Mouse (Mus musculus) hindbrain, embryonic 10.5 days (tissue): ENCODE results near the gene Zswim3. TPM values are rescaled to one million over a fixed set of nuclear protein-coding genes. Genes with fewer than 3 reads are reported as not detected.
A peak's percentile ranks its signal among the peaks of the same experiment; 100 is the strongest.

Experiments
- DNase-seq: peaks from one replicate; pipeline ENCODE4 v3.0.0-alpha.2; 2017; ENCODE audit warnings: low spot score
- H3K27ac ChIP-seq: fragments of 300-500 bp; sonication (generic); 2 replicates; pipeline ENCODE4 v1.5.1; 2016; ENCODE audit warnings: mild to moderate bottlenecking, moderate library complexity
- H3K27me3 ChIP-seq: fragments of 300-500 bp; sonication (generic); 2 replicates; pipeline ENCODE4 v1.6.1; 2016; ENCODE audit warnings: mild to moderate bottlenecking; ENCODE audit not compliant: poor library complexity, insufficient read depth, severe bottlenecking
- H3K36me3 ChIP-seq: fragments of 300-500 bp; sonication (generic); 2 replicates; pipeline ENCODE4 v1.6.1; 2016; ENCODE audit warnings: mild to moderate bottlenecking, moderate library complexity
- H3K4me1 ChIP-seq: fragments of 300-500 bp; sonication (generic); replicated peaks from 2 replicates; pipeline ENCODE4 v1.6.1; 2016; ENCODE audit warnings: mild to moderate bottlenecking
- H3K4me3 ChIP-seq: fragments of 300-500 bp; sonication (generic); 2 replicates; pipeline ENCODE4 v1.5.1; 2016; ENCODE audit warnings: mild to moderate bottlenecking, moderate library complexity
- H3K9me3 ChIP-seq: fragments of 300-500 bp; sonication (generic); 2 replicates; pipeline ENCODE4 v1.6.1; 2016; ENCODE audit warnings: mild to moderate bottlenecking, moderate library complexity
- WGBS: fragments of 180-500 bp; shearing (Covaris S2); methylation state at CpG from one replicate; pipeline ENCODE4 v1.1.7; 2016; 5-methylcytosine and 5-hydroxymethylcytosine counted together
- polyA plus RNA-seq: library from polyadenylated mRNA; unstranded; fragments of >200 nt; fragmentation: Nextera tagmentation; extraction: Ambion mirVana; gene quantifications from 2 replicates; pipeline ENCODE4 v1.2.1, GENCODE M21; 2016

Zswim3 gene
- polyA plus RNA-seq, 1 experiment from 2014 or later = 12.4 TPM

- WGBS = 3% methylated on average over 10 of the region's 10 CpGs
- Histone ChIP-seq H3K27ac (peak overlapping the region; percentile 89), H3K36me3 (peaks cover 58% of the 10 kb centered on the region), H3K4me3 (peak overlapping the region; percentile 78), H3K4me1 (peaks cover 22% of the 10 kb centered on the region), H3K27me3 (no peaks in the 10 kb centered on the region), H3K9me3 (no peaks in the 10 kb centered on the region)
- DNase-seq = no peak
Observed at GRCm38 (mm10) chr2:164823181-164823585, 18.3 kb downstream of the Zswim3 start.

GRCm38 (mm10) chr2:164823969-164824368, 19.1 kb downstream of the Zswim3 start:
- H3K27me3 ChIP-seq = no peaks in the 10 kb centered on the region
- no peak for DNase-seq
- H3K4me1 ChIP-seq = peaks cover 22% of the 10 kb centered on the region
- 98% methylated on average over 4 of the region's 4 CpGs for WGBS
- no peaks in the 10 kb centered on the region for H3K9me3 ChIP-seq
- peaks cover 66% of the 10 kb centered on the region for H3K36me3 ChIP-seq
- peak overlapping the region; percentile 78 for H3K4me3 ChIP-seq
- H3K27ac ChIP-seq = no peak overlapping the region

- Histone ChIP-seq H3K36me3 (peaks cover 60% of the 10 kb centered on the region), H3K9me3 (no peaks in the 10 kb centered on the region)
- 94% methylated on average over 17 of the region's 17 CpGs for WGBS
Observed at GRCm38 (mm10) chr2:164825521-164825920, 20.6 kb downstream of the Zswim3 start.

GRCm38 (mm10) chr2:164827146-164827850, 22.4 kb downstream of the Zswim3 start:
- H3K36me3 ChIP-seq = peaks cover 48% of the 10 kb centered on the region
- no peaks in the 10 kb centered on the region for H3K9me3 ChIP-seq
- DNase-seq = no peak
- H3K27me3 ChIP-seq = no peaks in the 10 kb centered on the region
- 90% methylated on average over 16 of the region's 16 CpGs for WGBS
- peaks cover 18% of the 10 kb centered on the region for H3K4me1 ChIP-seq
- no peak overlapping the region for H3K27ac ChIP-seq
- no peak overlapping the region for H3K4me3 ChIP-seq

More at GRCm38 (mm10) chr2:164825521-164825920, 20.6 kb downstream of the Zswim3 start:
- Histone ChIP-seq H3K27me3 (no peaks in the 10 kb centered on the region), H3K4me1 (peaks cover 22% of the 10 kb centered on the region), H3K27ac (no peak overlapping the region), H3K4me3 (no peak overlapping the region)
- no peak for DNase-seq

- Histone ChIP-seq H3K27ac (no peak within 1 kb of the TSS), H3K4me1 (peaks cover 21% of the 10 kb centered on the region), H3K4me3 (no peak within 1 kb of the TSS), H3K36me3 (peaks cover 48% of the 10 kb centered on the region), H3K27me3 (no peaks in the 10 kb centered on the region), H3K9me3 (no peaks in the 10 kb centered on the region)
- DNase-seq = no peak
- WGBS = 85% methylated on average over 6 of the region's 6 CpGs
Observed at GRCm38 (mm10) chr2:164828437-164828836, 23.5 kb downstream of the Zswim3 start, which contains the start of gene Spata25. Spata25 (minus strand) TSS chr2:164828537.

- DNase-seq = no peak
- Histone ChIP-seq H3K36me3 (peaks cover 48% of the 10 kb centered on the region), H3K4me1 (peaks cover 18% of the 10 kb centered on the region), H3K27ac (no peak overlapping the region), H3K9me3 (no peaks in the 10 kb centered on the region), H3K27me3 (no peaks in the 10 kb centered on the region), H3K4me3 (no peak overlapping the region)
- WGBS = 89% methylated on average over 1 of the region's 1 CpGs
Observed at GRCm38 (mm10) chr2:164829090-164829489, 24.2 kb downstream of the Zswim3 start.

GRCm38 (mm10) chr2:164831029-164831428, 26.1 kb downstream of the Zswim3 start:
- no peak overlapping the region for H3K4me3 ChIP-seq
- WGBS = 88% methylated on average over 10 of the region's 10 CpGs
- H3K27ac ChIP-seq = no peak overlapping the region
- H3K27me3 ChIP-seq = no peaks in the 10 kb centered on the region
- no peaks in the 10 kb centered on the region for H3K9me3 ChIP-seq
- H3K36me3 ChIP-seq = peaks cover 39% of the 10 kb centered on the region
- no peak for DNase-seq
- peaks cover 31% of the 10 kb centered on the region for H3K4me1 ChIP-seq

- H3K9me3 ChIP-seq = no peaks in the 10 kb centered on the region
- no peak for DNase-seq
- H3K27me3 ChIP-seq = no peaks in the 10 kb centered on the region
- H3K27ac ChIP-seq = peak overlapping the region; percentile 92
- WGBS = 66% methylated on average over 16 of the region's 16 CpGs
- H3K4me3 ChIP-seq = peak overlapping the region; percentile 81
- H3K36me3 ChIP-seq = peaks cover 38% of the 10 kb centered on the region
- peaks cover 31% of the 10 kb centered on the region for H3K4me1 ChIP-seq
Observed at GRCm38 (mm10) chr2:164832032-164832747, 27.3 kb downstream of the Zswim3 start.

GRCm38 (mm10) chr2:164832748-164833301, 27.9 kb downstream of the Zswim3 start, which contains the start of gene Ctsa:
Ctsa (plus strand) TSS chr2:164832873.
- Histone ChIP-seq H3K4me1 (peaks cover 31% of the 10 kb centered on the region), H3K36me3 (peaks cover 38% of the 10 kb centered on the region), H3K9me3 (no peaks in the 10 kb centered on the region), H3K4me3 (peak within 1 kb of the TSS; percentile 81), H3K27me3 (no peaks in the 10 kb centered on the region), H3K27ac (peak within 1 kb of the TSS; percentile 92)
- peak; percentile 69 for DNase-seq
- WGBS = 1% methylated on average over 35 of the region's 35 CpGs

GRCm38 (mm10) chr2:164833314-164833959, 28.5 kb downstream of the Zswim3 start, which contains the start of gene Neurl2:
Neurl2 (minus strand) TSS chr2:164833456.
- Histone ChIP-seq H3K36me3 (peaks cover 38% of the 10 kb centered on the region), H3K9me3 (no peaks in the 10 kb centered on the region), H3K27me3 (no peaks in the 10 kb centered on the region), H3K4me3 (peak within 1 kb of the TSS; percentile 81), H3K4me1 (peaks cover 31% of the 10 kb centered on the region), H3K27ac (peak within 1 kb of the TSS; percentile 92)
- under 1% methylated on average over 31 of the region's 31 CpGs for WGBS
- DNase-seq = peak; percentile 92

- H3K9me3 ChIP-seq = no peaks in the 10 kb centered on the region
- H3K27me3 ChIP-seq = no peaks in the 10 kb centered on the region
- no peak for DNase-seq
- peaks cover 41% of the 10 kb centered on the region for H3K36me3 ChIP-seq
- H3K4me3 ChIP-seq = peak overlapping the region; percentile 81
- H3K4me1 ChIP-seq = peaks cover 31% of the 10 kb centered on the region
- peak overlapping the region; percentile 92 for H3K27ac ChIP-seq
- 49% methylated on average over 8 of the region's 8 CpGs for WGBS
Observed at GRCm38 (mm10) chr2:164834531-164834930, 29.6 kb downstream of the Zswim3 start.

GRCm38 (mm10) chr2:164835164-164835563, 30.3 kb downstream of the Zswim3 start:
- 93% methylated on average over 4 of the region's 4 CpGs for WGBS
- H3K9me3 ChIP-seq = no peaks in the 10 kb centered on the region

More at GRCm38 (mm10) chr2:164835164-164835563, 30.3 kb downstream of the Zswim3 start:
- Histone ChIP-seq H3K4me3 (peak overlapping the region; percentile 81; the same call in 1 of the 2 replicates), H3K36me3 (peaks cover 48% of the 10 kb centered on the region), H3K4me1 (peaks cover 31% of the 10 kb centered on the region), H3K27me3 (no peaks in the 10 kb centered on the region), H3K27ac (no peak overlapping the region)
- no peak for DNase-seq
